ENCODE assay signal across 15 mouse cellular contexts in genomic region chr17:80701687-80702086, GRCm38 (mm10).
"Had no signal": no experiment of that assay in that cellular context is flagged by ENCODE, and none has a peak within 500 bp of the region (broad histone marks: within the 10 kb centered on the region; RNA-seq: fewer than 3 reads in every experiment).

No protein-coding gene starts in this region.

- H3K4me3 ChIP-seq: left cerebral cortex, adult 2 months; limb, embryonic 10.5 days; liver, embryonic 15.5 days; midbrain, embryonic 10.5 days; midbrain, embryonic 15.5 days; neural tube, embryonic 15.5 days had no signal

- H3K4me2 ChIP-seq: liver, embryonic 11.5 days; liver, embryonic 15.5 days; midbrain, embryonic 15.5 days; neural tube, embryonic 15.5 days had no signal

- H3K36me3 ChIP-seq: liver, embryonic 15.5 days; midbrain, embryonic 10.5 days; midbrain, embryonic 15.5 days; neural tube, embryonic 15.5 days had no signal

- H3K4me1 ChIP-seq: liver, embryonic 15.5 days had no signal

- H3K9me3 ChIP-seq: limb, embryonic 10.5 days; liver, embryonic 15.5 days; midbrain, embryonic 10.5 days; midbrain, embryonic 15.5 days; neural tube, embryonic 15.5 days had no signal

- H3K27ac ChIP-seq: left cerebral cortex, adult 2 months; limb, embryonic 10.5 days; liver, embryonic 15.5 days; midbrain, embryonic 10.5 days; midbrain, embryonic 15.5 days; neural tube, embryonic 15.5 days; stomach, postnatal 0 days had no signal

- H3K27me3 ChIP-seq: liver, embryonic 15.5 days; midbrain, embryonic 15.5 days; neural tube, embryonic 15.5 days had no signal

- DNase-seq: kidney, postnatal 10 days; kidney, postnatal 4 days; lung, adult 2 months; lung, postnatal 36 days; thymus, adult 2 months; thymus, postnatal 25 days had no signal

- ATAC-seq: lung, postnatal 0 days; midbrain, embryonic 15.5 days had no signal

- H3K9ac ChIP-seq: liver, embryonic 15.5 days; midbrain, embryonic 15.5 days; neural tube, embryonic 15.5 days had no signal
